Mouse (Mus musculus) heart, embryonic 11.5 days (tissue): Measurements from ENCODE around the gene Chac1. TPM values are rescaled to one million over a fixed set of nuclear protein-coding genes. Genes with fewer than 3 reads are reported as not detected.

Source experiments
- ATAC-seq: fragments of 200-750 bp; cut with Nextera tagmentation; replicated peaks from 2 replicates; pipeline ENCODE4 v1.8.0; 2017; ENCODE audit warnings: moderate library complexity; ENCODE audit not compliant: insufficient number of reproducible peaks, low FRiP score, low TSS enrichment
- H3K27ac ChIP-seq: fragments of 300-500 bp; sonication (generic); 2 replicates; pipeline ENCODE4 v1.5.1; 2014; ENCODE audit warnings: mild to moderate bottlenecking, low read depth, low read length
- H3K27me3 ChIP-seq: fragments of 300-500 bp; sonication (generic); 2 replicates; pipeline ENCODE4 v1.6.1; 2014; ENCODE audit warnings: mild to moderate bottlenecking, low read length, mixed read lengths; ENCODE audit not compliant: control insufficient read depth, insufficient read depth
- H3K36me3 ChIP-seq: fragments of 300-500 bp; sonication (generic); 2 replicates; pipeline ENCODE4 v1.6.1; 2014; ENCODE audit warnings: mild to moderate bottlenecking, low read length, moderate library complexity, mixed read lengths; ENCODE audit not compliant: control insufficient read depth, insufficient read depth
- H3K4me1 ChIP-seq: fragments of 300-500 bp; sonication (generic); 2 replicates; pipeline ENCODE4 v1.6.1; 2014; ENCODE audit warnings: low read length; ENCODE audit not compliant: control insufficient read depth, insufficient read depth
- H3K4me2 ChIP-seq: fragments of 300-500 bp; sonication (generic); 2 replicates; pipeline ENCODE4 v1.6.1; 2014; ENCODE audit warnings: mild to moderate bottlenecking, moderate library complexity
- H3K4me3 ChIP-seq: fragments of 300-500 bp; sonication (generic); 2 replicates; pipeline ENCODE4 v1.5.1; 2014; ENCODE audit warnings: low read depth, low read length
- H3K9ac ChIP-seq: fragments of 300-500 bp; sonication (generic); 2 replicates; pipeline ENCODE4 v1.6.1; 2014; ENCODE audit warnings: mild to moderate bottlenecking, low read depth, low read length, moderate library complexity
- H3K9me3 ChIP-seq: fragments of 300-500 bp; sonication (generic); replicated peaks from 2 replicates; pipeline ENCODE4 v1.6.1; 2016; ENCODE audit warnings: low read length; ENCODE audit not compliant: control insufficient read depth
- WGBS: fragments of 180-500 bp; shearing (Covaris S2); extraction: QIAGEN DNeasy Blood & Tissue Kit; methylation state at CpG from one replicate; pipeline ENCODE4 v1.1.7; 2014; ENCODE audit not compliant: insufficient replicate concordance; 5-methylcytosine and 5-hydroxymethylcytosine counted together
- polyA plus RNA-seq: library from polyadenylated mRNA; unstranded; fragments of >200 nt; fragmentation: Nextera tagmentation; extraction: Ambion mirVana; gene quantifications from 2 replicates; pipeline ENCODE4 v1.2.1, GENCODE M21; 2014

Chac1 gene
- polyA plus RNA-seq, 1 experiment from 2014 or later, result 0.74 TPM

DNA sequence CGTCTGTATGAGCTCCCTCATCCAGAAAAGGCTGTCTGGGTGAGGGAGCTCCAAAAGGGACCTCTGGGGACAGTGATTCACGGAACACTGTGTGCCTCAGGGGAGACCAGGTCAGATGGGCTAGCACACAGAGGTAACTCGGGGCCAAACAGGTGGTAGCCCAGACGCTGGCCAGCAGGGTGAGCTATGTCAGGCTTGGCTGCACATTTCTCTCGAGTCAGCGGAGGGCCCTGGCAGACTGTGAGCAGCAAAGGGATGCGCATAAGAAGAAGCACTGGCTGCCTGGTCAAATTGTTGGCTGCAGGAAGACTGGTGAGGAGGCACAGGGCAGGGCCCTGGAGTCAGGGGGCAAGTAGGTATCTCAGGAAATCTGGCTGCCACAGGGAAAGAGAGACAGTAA is 4.6 kb downstream of the Chac1 start:
- ATAC-seq, result no peak
- WGBS, result 35% methylated on average over 7 of the region's 7 CpGs
- H3K9ac ChIP-seq, result no peak overlapping the region
- H3K27ac ChIP-seq, result no peak overlapping the region
- H3K27me3 ChIP-seq, result peaks cover 14% of the 10 kb centered on the region
- H3K9me3 ChIP-seq, result no peaks in the 10 kb centered on the region
- H3K4me3 ChIP-seq, result no peak overlapping the region
- H3K4me2 ChIP-seq, result no peak overlapping the region
- H3K4me1 ChIP-seq, result no peaks in the 10 kb centered on the region
- no peaks in the 10 kb centered on the region for H3K36me3 ChIP-seq

DNA sequence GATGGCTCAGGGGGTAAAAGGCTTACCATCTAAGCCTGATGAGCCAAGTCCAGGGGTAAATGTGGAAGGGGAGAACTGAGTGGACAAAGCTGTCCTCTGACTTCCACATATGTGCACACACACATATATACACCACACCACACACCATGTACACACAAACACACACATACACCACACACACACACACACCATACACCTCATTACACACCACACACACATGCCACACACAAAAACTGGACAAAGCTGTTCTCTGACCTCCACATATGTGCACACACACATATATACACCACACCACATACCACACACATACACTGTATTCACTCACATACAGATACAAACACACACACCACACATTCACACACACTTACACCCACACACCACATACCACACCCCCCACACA is 5.3 kb downstream of the Chac1 start:
- H3K9ac ChIP-seq, result no peak overlapping the region
- H3K4me3 ChIP-seq, result no peak overlapping the region
- no peak for ATAC-seq
- H3K9me3 ChIP-seq, result peaks cover 3% of the 10 kb centered on the region
- H3K27me3 ChIP-seq, result peaks cover 10% of the 10 kb centered on the region; the same call in 1 of the 2 replicates
- no peaks in the 10 kb centered on the region for H3K36me3 ChIP-seq
- H3K4me1 ChIP-seq, result no peaks in the 10 kb centered on the region
- H3K27ac ChIP-seq, result no peak overlapping the region
- no peak overlapping the region for H3K4me2 ChIP-seq

DNA sequence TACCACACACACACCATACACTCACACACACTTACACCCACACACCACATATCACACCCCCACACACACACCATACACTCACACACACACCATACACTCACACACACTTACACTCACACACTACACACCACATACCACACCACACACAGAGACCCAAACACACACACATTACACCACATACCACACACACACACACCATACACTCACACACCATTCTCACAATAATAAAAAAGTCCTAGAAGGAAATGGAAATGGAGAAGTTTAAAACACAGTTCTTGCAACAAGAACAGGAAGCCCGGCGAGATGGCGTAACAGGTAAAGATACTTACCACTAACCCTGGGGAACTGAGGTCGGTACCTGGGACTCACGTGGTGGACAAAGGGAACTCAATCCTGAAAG is 5.8 kb downstream of the Chac1 start:
- Histone ChIP-seq H3K27ac (no peak overlapping the region), H3K4me1 (no peaks in the 10 kb centered on the region), H3K27me3 (peaks cover 5% of the 10 kb centered on the region; the same call in 1 of the 2 replicates), H3K36me3 (no peaks in the 10 kb centered on the region; the same call in 1 of the 2 replicates), H3K9me3 (peaks cover 3% of the 10 kb centered on the region), H3K4me3 (no peak overlapping the region), H3K4me2 (no peak overlapping the region), H3K9ac (no peak overlapping the region)
- ATAC-seq, result no peak
- 82% methylated on average over 5 of the region's 5 CpGs for WGBS

DNA sequence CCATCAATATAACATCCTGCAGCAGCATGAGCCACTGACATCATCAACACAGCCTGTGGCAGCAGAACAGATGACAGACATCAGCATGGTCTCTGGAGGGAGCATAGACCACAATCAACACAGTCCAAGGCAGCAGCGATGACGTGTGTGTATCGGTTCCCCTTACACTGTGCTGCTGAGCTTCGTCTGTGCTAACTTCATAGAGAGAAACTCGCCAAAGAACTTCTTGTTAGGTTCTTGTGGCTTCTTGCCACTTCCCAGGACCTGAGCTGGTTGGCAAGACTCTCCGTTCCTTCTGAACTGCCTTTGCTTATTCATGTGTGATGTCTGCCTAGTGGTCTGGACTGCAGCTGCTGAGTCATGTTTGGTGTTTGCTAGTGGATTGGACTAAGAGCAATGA is 7.2 kb downstream of the Chac1 start:
- Histone ChIP-seq H3K4me3 (no peak overlapping the region), H3K4me1 (no peaks in the 10 kb centered on the region), H3K9me3 (peaks cover 3% of the 10 kb centered on the region), H3K9ac (no peak overlapping the region), H3K36me3 (no peaks in the 10 kb centered on the region; the same call in 1 of the 2 replicates), H3K27ac (no peak overlapping the region), H3K4me2 (no peak overlapping the region), H3K27me3 (no peaks in the 10 kb centered on the region)
- ATAC-seq, result no peak
- 80% methylated on average over 6 of the region's 6 CpGs for WGBS

DNA sequence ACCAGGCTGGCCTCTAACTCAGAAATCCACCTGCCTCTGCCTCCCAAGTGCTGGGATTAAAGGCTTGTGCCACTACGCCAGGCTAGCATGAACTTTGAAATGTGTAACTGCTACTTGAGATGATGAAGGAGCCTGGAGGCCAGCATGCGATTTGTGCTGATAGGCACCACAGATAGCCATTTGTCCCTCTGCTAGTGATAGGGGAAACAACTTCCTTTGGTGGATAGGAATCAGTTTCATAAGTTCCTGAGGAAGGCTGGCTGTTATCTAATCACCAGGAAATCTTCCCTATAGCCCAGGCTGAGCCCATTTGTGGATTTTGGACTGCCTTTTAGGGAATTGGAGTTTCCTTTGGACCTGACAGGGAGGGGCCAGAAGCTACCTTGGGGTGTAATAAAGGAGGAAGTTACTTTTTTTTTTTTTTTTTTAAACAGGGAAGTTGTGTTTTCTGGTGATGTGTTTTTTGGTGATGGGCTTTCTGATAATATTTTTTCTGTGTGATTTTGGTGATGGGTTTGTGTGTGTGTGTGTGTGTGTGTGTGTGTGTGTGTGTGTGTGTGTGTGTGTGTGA is 8.8 kb downstream of the Chac1 start:
- Histone ChIP-seq H3K36me3 (no peaks in the 10 kb centered on the region; the same call in 1 of the 2 replicates), H3K4me2 (no peak overlapping the region), H3K4me3 (no peak overlapping the region), H3K27ac (no peak overlapping the region), H3K9me3 (peaks cover 3% of the 10 kb centered on the region), H3K27me3 (no peaks in the 10 kb centered on the region), H3K4me1 (no peaks in the 10 kb centered on the region), H3K9ac (no peak overlapping the region)
- WGBS, result 49% methylated on average over 2 of the region's 2 CpGs
- no peak for ATAC-seq

DNA sequence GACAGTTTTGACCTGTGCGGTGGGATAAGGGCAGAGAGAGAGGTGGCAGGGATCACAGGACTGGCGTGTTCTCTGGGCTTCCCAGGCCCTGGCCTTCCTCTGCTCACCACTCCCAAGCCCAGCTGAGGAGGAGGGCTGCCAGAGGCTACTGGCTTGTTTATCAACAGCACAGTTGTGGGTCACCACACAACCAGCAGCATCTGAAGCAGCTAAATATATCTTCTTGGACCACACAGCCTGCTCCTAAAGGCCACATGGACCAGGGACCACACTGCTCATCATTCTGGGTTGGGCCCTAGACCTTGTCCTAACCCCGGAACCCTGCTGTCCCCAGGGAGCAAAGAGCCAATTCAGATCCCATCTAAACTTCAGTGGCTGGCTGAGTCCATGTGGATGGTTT is 13.9 kb downstream of the Chac1 start:
- 84% methylated on average over 3 of the region's 3 CpGs for WGBS
- Histone ChIP-seq H3K4me1 (no peaks in the 10 kb centered on the region), H3K9me3 (peaks cover 3% of the 10 kb centered on the region), H3K9ac (no peak overlapping the region), H3K4me3 (no peak overlapping the region), H3K27ac (no peak overlapping the region), H3K4me2 (no peak overlapping the region), H3K27me3 (no peaks in the 10 kb centered on the region), H3K36me3 (no peaks in the 10 kb centered on the region; the same call in 1 of the 2 replicates)
- no peak for ATAC-seq

DNA sequence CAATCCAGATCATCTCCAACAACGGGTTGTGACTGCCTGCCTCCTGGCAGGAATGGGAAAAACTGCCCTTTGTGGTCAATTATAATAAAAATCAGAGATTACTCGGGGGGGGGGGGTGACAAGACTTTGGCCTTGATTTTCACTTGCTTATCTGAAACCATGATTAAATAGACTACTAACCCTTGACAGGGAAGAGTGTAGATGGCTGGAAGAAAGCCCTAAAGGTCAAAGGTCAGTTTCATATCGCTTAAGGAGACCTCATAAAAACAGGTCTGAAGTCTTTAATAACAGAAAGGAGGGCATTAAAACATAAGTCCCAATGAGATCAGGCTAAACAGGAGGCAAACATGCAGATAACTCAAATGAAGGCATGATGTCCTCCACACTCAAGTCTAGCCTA is 16.3 kb downstream of the Chac1 start:
- Histone ChIP-seq H3K4me3 (no peak overlapping the region), H3K9me3 (no peaks in the 10 kb centered on the region), H3K9ac (no peak overlapping the region), H3K36me3 (peaks cover 3% of the 10 kb centered on the region; the same call in 1 of the 2 replicates), H3K27ac (no peak overlapping the region), H3K27me3 (no peaks in the 10 kb centered on the region), H3K4me1 (no peaks in the 10 kb centered on the region), H3K4me2 (no peak overlapping the region)
- no peak for ATAC-seq
- 72% methylated on average over 3 of the region's 3 CpGs for WGBS

DNA sequence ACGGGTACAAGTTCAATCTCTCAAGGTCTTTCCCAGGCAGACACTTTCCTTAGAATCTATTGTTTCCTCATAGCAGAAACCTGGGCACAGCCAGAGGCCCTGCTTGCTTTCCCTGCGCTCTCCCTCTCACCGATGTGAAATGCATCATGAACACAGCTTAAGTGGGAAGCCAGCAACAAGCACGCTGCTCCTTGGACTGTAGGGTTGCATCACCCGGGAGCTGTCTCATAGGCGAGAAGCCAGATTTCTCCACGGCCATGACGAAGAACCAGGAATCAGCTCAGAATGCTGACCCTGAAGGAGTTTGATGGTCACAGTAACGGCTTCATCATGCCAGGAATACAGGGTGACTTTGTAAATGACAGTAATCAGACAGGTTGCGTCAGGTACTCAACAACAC is 19.1 kb downstream of the Chac1 start:
- ATAC-seq, result no peak
- no peaks in the 10 kb centered on the region for H3K27me3 ChIP-seq
- H3K9me3 ChIP-seq, result no peaks in the 10 kb centered on the region
- H3K27ac ChIP-seq, result no peak overlapping the region
- H3K4me1 ChIP-seq, result no peaks in the 10 kb centered on the region
- no peak overlapping the region for H3K4me3 ChIP-seq
- no peak overlapping the region for H3K9ac ChIP-seq
- no peak overlapping the region for H3K4me2 ChIP-seq
- peaks cover 19% of the 10 kb centered on the region for H3K36me3 ChIP-seq
- 90% methylated on average over 10 of the region's 10 CpGs for WGBS

DNA sequence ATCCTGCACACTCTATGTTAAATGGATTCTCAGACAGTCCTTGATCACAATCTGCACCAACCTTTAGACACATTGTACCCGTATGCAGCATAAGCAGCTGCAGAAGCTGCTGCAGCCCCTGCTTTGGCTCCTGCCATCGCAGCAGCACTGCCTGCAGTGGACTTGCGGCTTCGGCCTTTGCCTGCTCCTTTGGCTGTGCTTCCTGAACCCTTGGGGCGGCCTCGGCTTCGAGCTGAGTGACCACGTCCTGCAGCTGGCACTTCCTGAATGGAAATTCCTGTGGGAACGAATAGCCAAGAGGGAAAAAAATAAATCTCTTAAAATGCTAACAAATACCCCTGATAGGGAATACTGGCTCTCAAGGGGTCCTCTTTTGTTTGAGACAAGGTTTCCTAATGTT is 26.3 kb downstream of the Chac1 start:
- Histone ChIP-seq H3K27me3 (no peaks in the 10 kb centered on the region), H3K9me3 (no peaks in the 10 kb centered on the region), H3K4me1 (no peaks in the 10 kb centered on the region), H3K27ac (no peak overlapping the region), H3K9ac (no peak overlapping the region), H3K36me3 (peaks cover 49% of the 10 kb centered on the region), H3K4me3 (no peak overlapping the region), H3K4me2 (no peak overlapping the region)
- no peak for ATAC-seq
- WGBS, result 67% methylated on average over 9 of the region's 9 CpGs
